Mouse (Mus musculus) CD8-positive naive resting alpha-beta T cell, adult 2 months (primary cell): Measurements from ENCODE around the gene Lpar1.

ENCODE experiments used
- DNase-seq, 2 experiments: peaks; one replicate each; pipeline ENCODE4 v3.0.0; 2022; ENCODE audit warnings: low read depth in 2 of 2, low spot score in 2 of 2

The Lpar1 gene

DNA sequence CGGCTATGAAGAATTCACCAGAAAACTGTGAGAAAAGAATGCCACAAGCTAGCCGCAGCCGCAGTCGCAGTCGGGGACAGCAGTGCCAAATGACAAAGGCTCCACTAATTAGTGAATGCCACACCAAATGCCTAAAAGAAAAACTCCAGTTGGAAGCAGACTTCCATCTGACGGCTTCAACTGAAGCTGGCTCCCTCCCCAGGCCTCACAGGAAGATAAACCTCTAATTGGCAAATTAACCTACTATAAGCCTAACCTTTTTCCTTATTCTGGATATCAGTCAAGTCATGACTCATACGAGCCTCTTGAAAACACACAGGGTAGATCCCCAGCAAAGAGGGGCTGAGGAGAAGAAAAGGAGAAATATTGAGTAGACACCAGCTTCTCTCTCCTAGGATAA is 44.9 kb downstream of the Lpar1 start:
- no peak for DNase-seq

DNA sequence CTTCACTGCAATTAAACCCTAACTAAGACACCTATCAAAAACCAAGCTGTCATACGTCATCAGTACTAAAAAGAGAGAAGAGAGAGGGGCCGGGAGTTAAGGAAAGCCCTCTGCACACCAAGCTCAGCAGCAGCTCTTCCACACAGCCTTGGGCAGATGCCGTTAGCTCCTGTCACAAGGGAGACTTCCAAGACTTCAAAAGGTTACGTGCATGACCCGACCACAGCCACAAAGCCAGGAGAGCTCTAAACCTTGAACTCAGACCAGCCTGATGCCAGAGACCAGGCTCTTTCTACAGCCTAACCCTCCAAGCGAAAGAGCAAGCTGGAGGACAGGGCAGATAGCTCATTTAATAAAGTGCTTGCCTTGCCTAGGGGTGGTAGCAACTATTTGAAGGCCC is 46.2 kb downstream of the Lpar1 start:
- no peak for DNase-seq

DNA sequence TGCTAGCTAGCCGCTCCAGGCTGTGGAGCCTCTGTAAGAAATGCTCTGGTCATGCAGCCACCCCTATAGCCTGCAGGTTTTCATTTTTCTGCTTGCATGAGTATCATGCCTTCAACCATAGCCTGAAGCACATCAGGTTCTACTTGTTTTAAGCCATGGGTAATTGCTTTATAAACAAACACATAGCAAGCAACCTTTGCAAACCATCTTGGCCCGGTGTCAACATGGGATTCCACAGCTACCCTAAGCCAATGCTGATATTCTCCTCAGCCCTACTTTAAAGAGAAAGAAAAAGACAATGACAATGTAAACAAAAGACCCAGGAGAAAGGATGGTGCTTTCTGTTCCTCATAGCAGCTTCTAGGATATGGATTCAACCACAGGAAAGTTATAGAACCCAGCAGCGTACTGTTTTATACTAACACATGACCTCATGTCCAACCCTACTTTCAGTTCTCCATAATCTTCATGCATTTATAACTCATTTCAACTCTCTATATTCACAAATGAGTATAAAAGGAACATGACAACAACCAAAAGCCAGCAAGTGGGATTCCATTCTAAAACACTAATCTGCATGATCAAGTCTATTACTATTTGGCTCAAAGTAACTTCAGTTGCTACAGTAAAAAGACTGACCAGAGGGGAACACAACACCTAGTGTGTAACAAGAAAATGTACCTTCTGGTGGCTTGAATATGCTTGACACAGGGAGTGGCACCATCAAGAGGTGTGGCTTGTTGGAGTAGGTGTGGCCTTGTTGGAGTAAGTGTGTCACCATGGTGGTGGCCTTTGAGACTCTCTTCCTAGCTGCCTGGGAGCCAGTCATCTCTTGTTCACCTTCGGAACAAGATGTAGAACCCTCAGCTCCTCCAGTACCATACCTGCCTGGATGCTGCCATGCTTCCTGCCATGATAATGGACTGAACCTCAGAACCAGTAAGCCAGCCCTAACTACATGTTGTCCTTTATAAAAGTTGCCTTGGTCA is 46.9 kb downstream of the Lpar1 start:
- no peak for DNase-seq

DNA sequence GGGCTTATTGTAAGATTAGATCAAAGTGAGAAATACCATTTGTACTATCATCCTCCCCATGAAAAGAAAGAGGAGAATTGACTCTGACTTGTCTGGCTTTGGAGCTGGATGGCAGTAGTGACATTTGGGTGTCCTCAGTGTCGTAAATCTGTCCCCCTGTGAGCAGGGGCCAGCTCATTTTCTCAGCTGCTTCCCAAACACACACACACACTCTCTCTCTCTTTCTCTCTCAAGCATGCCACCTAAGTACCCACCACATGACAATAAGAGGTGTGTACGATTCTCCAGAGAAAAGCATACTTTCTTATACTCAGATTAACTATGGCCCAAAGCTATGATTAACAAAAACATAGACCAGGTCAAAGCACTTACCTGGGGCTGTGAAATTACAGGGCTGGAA is 49.4 kb downstream of the Lpar1 start:
- no peak for DNase-seq

DNA sequence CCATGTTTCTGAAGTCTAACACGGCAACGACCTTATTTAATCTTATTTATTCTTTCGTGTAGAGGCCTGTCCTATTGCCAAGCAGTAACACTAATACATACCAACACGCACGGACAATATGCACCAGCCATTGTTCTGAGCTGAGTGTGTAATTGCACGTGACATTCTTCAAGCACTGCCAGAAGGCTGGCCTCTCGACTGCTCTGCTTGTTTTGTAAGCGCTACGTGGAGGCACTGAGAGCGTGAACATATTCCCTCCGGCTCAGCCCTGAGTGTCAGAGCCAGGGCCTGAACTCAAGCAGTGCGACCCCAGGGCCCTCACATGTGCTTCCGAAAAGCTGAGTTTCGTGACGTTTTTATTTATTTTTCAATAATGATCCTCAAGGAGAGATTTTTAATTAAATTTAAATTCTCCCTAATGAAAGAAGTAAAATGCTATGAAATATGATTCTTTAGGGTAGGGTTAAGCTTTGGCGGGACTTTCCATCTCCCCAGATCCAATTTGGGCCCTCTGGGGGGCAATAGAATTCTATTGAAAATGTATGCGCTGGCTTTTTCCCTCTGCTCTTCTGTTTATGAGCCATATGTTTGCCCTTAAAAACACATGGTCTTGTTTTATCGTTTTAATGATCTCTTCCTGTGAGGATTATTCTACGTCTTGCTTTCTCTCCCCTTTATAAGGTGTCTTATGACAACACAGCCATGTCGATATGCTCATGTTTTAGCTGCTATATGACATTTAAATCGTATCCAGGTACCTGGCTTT is 52.5 kb downstream of the Lpar1 start:
- DNase-seq = no peak

DNA sequence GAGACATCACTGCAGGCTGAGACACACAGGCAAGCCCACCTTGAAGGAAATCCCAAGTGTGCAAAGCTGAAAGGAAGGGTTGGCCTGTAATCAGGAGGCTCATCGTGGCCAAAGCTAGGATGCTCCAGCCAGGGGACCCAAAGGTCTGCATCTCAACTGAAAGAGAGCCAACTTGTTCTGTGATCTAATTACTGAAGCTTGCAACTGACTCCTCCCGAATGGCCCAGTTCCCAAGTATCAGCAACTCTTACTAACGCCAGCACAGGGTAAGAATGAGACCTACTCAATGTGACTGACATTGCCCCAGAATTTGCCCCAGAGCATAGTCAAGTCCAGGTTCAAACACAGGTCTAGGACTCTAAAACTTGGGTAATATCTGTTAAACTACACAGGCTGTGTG is 53.9 kb downstream of the Lpar1 start:
- no peak for DNase-seq

DNA sequence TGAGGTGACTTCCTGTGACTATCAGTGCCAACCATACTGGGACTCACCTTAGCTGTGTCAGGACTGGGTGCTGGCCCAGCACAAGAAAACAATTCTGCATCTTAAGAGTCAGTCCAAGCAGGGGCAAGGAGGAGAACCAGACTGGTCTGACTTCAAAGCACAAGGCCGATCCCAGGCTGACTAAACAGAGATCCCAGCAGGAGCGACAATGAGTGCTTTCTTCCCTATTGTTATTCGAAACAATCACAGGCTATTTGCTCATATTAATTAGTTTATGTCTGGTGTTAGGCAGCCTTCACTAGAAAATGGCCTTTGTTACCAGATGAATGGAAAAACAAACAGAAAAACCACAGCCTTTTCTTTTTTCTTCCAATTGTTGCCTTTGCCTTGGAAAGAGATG is 54.5 kb downstream of the Lpar1 start:
- no peak for DNase-seq

DNA sequence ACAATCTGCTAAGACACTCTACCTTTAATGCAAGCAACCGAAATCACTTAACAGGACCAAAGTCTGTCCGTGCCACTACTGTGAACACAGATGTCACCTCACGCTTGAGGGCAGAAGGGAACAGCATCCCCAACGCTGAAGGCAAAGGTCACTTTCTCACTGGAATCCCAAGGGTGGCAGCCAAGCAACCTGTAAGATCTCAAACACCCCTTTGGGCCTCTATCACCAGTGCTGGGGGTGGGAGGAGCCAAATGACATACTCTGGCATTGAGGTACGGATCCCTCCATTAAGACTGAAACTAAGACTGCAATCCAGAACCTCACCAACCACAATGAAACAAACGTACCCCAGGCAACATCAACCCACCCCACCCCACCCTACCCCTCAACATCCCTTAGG is 55.0 kb downstream of the Lpar1 start:
- no peak for DNase-seq

DNA sequence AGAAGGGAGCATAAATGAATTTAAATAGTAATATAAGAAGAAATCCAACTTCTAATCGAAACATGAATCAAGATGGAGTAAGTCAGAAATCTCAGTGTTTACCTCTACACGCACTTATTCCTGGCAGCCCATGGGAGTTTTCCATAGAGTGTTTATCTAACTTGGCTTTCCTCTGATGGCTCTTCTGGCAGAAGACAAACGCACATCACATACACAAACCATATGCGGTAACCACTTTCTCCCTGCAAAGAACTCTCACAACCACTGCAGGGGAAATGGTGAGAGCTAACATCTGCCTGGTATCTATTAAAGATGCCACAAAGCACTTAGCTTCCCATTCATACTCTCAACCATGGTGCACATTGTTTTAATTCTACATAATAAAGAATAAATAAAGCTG is 56.4 kb downstream of the Lpar1 start:
- no peak for DNase-seq

DNA sequence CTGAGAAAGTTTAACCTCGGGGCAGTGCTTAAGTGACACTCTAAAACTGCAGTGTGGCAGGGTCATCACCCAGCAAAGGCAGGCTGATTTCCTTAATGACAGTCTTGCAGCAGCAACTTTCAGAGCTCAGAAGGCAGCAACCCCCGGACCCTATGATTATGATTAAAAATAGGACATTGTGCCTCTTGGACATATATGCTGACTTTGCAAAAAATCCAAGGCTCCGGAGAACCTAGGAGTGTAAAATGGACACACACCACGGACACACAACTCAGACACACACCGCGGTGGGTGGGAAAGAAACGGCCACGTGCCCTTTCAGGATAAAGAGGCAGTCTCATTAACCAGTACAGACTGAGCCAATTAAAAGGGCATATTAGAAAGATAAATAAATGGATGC is 57.0 kb downstream of the Lpar1 start:
- no peak for DNase-seq

DNA sequence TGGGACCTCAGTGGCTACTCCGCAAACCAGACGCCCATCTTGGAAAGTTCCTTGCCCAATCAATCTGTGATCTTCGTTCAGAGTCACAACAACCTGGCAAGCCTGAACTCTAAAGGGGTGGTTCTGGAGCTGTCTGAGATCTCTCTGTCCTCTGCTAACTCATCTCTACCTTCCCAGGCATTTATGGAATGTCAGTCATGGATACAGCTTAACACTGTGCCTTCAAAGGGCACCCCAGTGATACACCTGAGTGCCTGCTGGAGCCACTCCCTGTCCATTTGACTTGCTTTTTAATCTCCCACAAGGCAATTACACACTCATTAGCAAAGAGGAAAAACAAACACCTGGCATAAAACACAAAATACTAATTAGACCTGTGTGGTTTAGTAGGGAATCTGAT is 62.0 kb downstream of the Lpar1 start:
- no peak for DNase-seq

DNA sequence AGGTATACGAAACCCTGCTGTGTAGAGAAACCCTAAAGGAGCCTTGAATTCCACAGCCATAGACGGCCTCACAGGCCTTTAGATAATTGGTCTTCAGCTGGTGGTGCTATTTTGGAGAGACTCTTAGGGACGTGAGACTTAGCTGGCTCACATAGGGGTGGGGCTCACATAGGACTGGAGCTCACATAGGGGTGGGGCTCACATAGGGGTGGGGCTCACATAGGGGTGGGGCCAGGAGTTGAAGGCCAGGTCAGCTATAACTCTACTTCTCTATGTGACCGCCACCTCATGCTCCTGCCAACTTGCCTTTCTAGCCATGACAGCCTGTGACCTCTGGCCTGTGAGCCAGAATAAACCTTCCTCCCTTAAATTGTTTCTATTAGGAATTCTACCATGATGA is 63.3 kb downstream of the Lpar1 start:
- no peak for DNase-seq

DNA sequence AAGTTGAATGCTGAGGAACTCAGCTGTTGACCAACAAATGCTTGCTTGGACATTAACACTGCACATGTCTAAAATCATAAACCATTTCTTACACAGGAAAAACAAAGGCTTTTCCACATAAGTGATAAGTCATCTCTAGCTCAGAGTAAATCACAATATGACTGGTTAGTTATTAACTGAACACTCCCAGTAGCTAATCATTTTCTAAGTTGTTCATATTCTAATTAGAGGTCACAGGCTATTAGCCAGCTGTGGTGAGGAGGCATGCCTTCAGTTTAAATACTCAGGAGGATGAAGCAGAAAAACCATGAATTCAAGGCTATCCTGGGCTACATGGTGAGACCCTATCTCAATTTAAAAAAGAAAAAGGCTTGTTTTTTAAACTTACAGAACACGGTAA is 75.1 kb downstream of the Lpar1 start:
- no peak for DNase-seq

DNA sequence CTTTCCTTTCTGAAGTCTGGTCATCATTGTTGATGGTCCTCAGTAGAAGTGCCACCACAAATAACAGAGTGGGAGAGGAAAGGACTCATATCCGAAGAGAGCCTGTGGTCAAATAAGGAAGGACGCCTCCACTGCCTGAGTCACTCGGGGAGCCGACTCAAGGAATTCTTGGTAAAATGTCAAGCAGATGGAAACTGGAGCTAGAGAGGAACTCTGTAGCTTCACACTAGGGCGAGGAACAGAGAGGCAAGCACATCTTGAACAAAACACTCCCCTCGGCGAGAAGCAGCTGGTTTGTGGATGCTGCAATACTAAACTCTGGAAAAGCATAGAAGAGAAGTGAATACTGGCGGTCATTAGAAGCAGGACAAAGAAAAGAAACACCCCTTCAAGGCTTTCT is 76.0 kb downstream of the Lpar1 start:
- DNase-seq = no peak

DNA sequence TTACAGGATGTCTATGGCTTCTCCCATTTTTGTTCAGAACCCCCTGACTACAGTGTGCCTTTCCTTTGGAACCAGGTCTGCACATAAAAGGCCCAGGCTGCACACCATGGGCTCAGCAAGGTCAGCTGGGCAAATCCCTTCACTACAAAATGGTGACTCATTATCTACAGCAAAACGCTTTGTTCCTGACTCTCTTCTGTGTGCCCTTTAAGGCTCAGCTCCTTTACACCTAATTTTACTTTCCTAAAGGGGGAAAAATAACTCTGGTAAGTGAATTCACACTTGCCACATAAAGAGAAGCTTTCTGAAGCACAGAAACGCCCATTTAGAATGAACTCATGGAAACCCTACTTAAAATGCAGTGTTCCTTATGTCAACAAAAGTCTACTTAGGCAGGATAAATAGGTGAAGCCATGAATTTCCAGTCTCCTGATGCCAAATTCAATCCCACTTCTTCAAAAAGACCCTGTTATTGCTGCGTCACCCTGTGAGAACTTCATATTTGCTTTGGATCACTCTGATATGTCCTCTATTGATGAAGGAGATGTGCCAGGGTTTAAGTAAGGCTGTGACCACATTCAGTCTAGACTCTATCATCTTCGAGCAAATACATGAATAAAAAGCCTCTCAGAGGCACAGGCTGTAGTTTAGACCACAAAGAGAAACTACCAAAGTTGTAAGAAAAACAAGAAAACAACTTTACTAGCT is 82.3 kb downstream of the Lpar1 start:
- no peak for DNase-seq

DNA sequence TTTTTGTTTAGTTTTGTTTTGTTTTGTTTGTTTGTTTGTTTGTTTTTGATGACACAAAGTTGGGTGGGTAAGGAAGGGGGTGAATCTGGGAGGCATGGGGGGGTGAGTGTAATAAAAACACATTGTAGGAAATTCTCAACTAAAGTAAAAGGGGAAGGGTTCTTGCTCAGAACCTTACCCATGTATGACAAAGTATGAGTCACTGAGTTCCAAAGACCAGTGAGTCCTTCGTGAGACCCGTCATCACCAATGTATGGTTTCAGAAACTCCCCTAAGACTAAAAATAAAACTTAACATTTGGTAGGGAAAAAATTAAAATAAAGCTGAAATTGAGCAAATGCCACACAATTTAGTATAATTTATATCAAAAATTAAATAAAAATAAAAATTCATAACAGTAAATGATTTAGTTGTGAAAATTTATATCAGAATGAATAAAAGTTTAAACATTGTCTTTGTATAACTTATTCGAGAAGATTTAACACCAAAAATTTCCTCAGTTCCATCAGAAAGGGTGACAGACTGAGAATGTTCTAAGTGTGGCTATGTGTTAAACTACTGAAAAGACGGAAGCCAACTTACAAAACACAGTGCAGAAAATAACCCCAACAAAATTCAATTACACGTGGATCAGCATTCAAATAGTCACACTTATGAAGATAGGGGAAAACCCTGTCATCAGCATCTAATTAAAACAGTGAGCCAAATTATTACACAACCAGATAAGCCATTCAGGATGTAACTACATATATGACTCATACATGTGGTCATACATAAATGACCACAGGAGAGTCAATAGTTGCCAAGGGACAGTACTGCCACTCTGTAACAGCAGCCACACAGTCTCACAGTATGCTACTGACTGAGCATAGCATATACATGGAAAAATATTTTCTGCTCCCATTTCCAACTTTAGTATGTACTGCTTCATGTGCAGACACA is 83.8 kb downstream of the Lpar1 start:
- DNase-seq = no peak

DNA sequence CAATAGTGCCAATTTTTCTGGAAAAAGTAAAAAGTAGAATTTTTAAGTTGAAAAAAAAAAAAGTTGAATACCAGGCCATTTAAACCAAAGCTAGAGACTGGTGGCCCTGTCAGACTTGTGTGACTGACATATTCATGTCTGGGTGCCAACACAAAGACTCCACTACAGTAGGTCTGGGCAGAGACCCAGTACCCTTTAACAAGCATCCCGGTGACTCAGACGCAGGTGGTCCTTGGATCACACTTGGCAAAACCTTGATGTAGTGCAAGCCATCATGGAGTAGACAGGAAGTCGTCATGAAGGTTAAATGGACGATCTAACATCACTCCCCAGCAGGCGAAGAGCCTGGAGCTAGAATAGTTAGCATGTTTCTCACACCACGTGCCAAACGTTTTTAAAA is 84.7 kb downstream of the Lpar1 start:
- DNase-seq = no peak

DNA sequence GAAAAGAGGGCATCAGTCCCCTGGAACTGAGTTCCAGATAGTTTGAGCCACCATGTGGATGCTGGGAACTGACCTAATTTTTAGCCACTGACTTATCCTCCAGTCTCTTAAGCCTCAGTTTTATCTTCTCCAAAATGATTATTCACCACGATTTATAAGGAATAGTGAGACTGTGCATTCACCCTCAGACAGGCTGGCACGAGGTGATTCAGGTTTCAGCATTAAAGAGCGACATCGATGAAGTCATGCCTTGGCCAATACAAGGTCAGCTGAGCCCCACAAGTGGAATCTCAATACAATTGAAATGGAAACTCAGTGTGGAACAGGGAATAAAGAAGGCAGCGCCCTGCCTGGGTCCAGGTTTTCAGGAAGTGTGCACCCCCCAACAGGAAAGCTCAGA is 88.1 kb downstream of the Lpar1 start:
- no peak for DNase-seq

DNA sequence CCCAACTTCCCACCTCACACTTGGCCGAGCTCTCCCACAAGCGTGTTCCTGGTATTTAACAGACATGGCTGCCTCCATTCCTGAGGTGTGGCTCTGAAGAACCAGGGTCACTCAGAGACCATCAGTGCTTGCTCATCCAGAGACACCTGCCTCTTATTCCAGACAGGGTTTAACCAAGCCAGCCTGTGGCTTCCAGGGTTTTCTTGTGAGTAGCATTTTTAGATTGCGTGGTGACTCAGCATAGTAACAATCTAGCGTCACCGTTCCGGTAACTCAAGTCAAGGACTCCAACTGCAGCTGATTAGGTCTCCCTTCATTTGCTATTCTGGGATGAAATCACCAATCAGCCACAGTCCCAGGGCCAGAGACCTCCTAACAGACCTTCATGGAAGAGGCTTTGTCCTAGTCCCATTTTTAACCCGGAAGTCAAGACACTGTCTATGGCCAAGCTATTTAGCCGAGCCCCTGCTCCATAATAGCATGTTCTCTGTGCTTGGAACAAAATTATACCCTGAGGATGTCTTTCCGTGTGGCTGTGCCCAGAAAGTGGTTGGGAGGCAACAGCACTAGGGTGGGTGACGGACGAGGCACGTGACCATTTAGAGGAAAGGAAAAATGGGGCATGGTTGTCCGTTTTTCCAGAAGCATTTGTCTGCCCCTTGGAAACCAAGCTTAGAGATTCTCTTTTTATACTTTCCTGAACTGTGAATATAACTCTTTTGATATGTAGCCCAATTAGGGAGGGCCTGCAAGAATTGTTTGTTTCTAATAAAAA is 89.1 kb downstream of the Lpar1 start:
- DNase-seq = no peak

DNA sequence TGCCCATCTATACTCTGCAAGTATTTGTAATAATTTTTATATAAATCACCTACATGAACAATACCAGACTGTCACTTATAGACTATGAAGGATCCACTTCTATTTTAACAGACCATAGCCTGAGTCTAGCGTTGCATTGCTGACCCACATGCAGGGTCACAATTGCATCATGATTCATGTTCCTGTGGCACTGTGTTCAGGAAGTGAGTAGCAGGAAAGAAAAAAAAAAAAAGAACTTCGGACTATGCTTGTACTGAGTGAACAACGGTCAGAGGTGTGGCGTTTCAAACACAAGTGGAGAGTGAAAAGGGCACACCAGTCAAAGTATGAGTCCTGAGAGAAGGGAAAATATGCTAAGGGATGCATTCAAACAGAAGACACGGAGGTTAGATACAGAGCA is 90.7 kb downstream of the Lpar1 start:
- DNase-seq = no peak
